Mouse (Mus musculus): ENCODE results near the gene Vwa7. TPM values are rescaled to one million over a fixed set of nuclear protein-coding genes. Genes with fewer than 3 reads are reported as not detected.

Vwa7 gene
- total RNA-seq, 2 experiments from 2014 or later = 7.8 to 14.4 TPM

DNA sequence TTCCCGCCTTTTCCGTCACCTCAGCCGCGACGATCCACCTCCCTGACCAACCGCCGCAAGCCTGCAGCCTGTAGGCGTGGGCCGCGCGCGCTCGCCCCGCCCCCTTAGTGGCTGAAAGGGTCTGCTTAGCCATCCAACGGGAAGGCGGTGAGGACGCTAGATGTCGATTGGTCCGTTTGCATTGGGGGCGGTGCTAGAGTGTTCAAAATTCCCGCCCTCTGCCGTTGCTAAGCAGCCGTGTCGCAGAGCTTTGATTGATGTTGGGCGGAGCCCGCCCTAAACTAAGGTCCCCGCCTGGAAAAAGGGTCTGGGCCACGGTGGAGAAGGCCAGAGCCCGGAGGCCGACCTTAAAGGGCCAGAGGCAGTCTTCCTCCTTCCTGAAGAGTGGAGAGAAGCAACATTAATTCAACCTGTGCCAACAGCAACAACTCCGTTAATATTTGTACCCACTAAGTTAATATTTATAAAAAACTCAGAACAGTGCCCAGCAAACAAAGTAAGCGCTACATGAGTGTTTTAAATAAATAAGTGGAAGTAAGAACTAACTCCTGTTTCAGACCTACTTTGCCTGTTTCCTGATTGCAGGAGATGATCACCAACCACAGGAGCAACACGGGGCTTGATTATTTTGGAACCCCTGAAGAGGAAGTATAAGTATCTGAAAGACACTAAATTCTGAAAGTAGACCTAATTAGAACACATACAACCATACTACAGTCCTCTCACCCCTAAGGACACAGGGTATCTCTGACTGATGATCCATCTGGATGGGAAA, 30.5 kb downstream of the Vwa7 start, which contains the start of gene Msh5:
Gene Msh5 (minus strand): TSS at position 65 of the 775 bp plus-strand sequence.
- no peak for TF ChIP-seq CTCF (IDR thresholded peaks at IDR 0.05)
- intact Hi-C loops (cut with DNase I) = no loop called here
- DNase-seq = peak; percentile 97

DNA sequence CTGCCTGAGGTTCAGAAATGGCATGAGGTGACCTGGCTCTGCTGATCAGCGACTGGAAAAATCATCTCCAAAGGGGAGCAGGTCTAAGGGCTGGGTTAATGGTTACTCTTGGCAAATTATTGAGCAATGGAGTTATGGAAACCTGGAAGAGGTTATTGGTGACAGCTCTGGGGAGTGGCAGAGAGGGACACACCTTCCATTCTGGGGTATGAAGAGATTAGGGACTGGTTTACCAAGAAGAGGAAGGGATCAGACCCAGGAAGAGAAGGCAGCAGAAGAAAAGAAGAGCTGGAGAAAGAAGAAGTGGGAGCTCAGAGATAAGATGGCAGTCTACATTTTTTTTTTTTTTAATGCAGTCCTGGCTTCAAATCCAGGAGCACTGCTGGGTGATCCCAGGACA, 31.3 kb downstream of the Vwa7 start:
- no peak for DNase-seq
- TF ChIP-seq CTCF (IDR thresholded peaks at IDR 0.05) = no peak
- intact Hi-C loops (cut with DNase I) = no loop called here
- peak overlapping the region; percentile 47 for H3K4me3 ChIP-seq
- peak overlapping the region; percentile 91 for H3K27ac ChIP-seq

More for the DNA sequence above, 30.5 kb downstream of the Vwa7 start, which contains the start of gene Msh5:
- H3K4me3 ChIP-seq = peak within 1 kb of the TSS; percentile 77
- peak within 1 kb of the TSS; percentile 91 for H3K27ac ChIP-seq

DNA sequence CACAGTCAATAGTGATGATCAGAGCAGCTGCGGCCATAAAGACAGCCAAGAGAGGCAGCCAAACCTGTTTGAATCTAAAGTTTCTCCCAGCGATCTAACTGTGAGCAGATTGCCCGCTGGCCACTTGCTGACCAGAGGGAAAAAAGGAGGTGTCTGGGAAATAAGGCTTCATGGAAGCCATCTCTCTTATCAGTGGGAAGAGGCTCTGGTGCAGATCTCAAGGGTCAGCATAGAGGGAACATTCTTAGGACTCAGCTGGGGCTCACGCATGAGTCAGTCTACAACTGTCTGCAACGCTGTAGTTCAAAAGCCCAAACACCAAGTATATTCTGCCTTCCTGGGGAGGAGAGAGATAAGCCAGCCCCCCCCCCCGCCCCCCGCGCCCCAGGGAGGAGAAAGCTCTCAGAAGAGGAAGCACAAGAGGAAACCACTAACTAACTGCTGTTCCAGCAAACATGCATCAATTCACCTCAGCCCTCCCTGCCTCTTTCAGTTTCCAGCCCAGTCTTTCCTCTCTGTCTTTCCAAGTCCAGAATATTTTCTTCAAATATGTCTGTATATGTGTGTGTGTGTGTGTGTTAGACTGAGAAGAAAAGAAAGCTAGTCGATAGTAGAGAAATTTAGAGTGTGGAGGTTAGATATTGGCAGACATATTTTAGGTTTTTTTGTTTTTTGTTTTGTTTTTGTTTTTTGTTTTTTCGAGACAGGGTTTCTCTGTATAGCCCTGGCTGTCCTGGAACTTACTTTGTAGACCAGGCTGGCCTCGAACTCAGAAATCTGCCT, 32.0 kb downstream of the Vwa7 start:
- TF ChIP-seq CTCF (IDR thresholded peaks at IDR 0.05) = no peak
- intact Hi-C loops (cut with DNase I) = no loop called here
- Histone ChIP-seq H3K27ac (peak overlapping the region; percentile 91), H3K4me3 (peak overlapping the region; percentile 47)
- DNase-seq = no peak

DNA sequence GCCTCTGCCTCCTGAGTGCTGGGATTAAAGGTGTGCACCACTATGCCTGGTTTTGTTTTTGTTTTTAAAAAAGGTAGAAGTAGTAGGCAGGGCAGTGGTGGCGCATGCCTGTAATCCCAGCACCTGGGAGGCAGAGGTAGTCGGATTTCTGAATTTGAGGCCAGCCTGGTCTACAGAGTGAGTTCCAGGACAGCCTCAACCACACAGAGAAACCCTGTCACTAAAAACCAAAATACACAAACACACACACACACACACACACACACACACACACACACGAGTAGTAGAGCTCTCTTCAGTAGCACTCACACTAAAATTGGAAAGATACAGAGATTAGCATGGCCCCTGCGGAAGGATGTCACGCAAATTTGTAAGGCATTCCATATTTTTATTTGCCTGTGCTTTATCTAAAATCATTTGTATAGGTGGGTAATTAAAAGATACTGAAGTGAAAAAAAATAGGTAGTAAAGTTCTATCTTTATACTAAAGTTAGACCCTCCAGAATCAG, 32.6 kb downstream of the Vwa7 start:
- intact Hi-C loops (cut with DNase I) = no loop called here
- TF ChIP-seq CTCF (IDR thresholded peaks at IDR 0.05) = no peak
- DNase-seq = no peak
- Histone ChIP-seq H3K27ac (peak overlapping the region; percentile 91), H3K4me3 (no peak overlapping the region)

DNA sequence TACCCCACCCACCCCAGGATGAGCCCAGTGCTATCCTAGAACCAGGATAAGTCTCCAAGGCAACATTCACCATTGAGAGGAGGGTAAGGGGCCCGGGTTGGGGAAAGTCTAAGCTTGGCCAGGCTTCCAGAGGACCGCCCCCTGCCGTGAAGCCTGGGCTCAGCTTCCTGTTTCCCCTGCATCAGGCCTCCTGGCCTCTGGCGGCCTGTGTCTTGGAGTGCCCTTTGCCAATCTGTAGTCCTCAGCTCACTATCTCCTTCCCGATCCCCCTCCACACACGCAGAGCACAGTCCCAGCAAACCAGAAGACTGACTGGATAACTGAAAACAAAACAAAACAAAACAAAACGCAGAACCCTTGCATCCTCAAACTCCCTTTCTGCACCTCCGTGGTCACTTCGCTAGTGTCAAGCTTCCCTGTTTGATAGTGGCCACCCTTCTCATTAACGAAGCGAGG, 33.2 kb downstream of the Vwa7 start, which contains the start of gene Clic1:
Gene Clic1 (plus strand): TSS at position 406 of the 456 bp plus-strand sequence.
- peak; percentile 61 for DNase-seq
- TF ChIP-seq CTCF (IDR thresholded peaks at IDR 0.05) = peak; percentile 13; the same call in 1 of the 2 replicates
- intact Hi-C loops (cut with DNase I) = no loop called here
- H3K27ac ChIP-seq = peak within 1 kb of the TSS; percentile 91
- peak within 1 kb of the TSS; percentile 82 for H3K4me3 ChIP-seq

DNA sequence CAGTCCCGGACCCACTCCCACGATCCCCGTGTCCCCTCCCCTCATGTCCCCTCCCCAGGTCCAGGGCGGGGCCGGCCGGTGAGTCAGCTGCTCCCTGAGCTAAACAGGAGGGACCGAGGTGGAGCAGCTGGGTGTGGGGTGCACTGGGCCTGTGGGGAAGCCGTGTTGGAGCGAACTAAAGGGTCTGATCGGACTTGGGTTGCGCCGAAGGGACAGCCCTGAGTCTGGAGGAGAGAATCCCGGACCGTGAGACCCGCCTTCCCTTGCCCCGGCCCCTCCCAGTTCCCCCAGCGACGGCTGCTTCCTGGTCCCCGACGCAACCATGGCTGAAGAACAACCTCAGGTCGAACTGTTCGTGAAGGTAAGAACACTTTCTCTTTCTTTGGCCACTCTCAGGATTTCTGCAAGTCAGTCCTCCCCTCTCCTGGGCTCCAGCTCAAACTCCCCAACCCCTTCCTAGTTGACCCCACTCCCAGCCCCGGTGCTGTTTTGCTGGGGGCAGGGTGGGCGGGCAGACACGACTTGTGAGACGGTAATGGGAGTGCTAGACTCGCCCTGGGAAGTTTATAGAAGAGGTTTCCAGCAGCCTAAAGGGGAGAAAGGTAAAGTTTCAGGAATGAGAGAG, 33.9 kb downstream of the Vwa7 start:
- intact Hi-C loops (cut with DNase I) = no loop called here
- no peak for TF ChIP-seq CTCF (IDR thresholded peaks at IDR 0.05)
- DNase-seq = peak; percentile 82
- Histone ChIP-seq H3K4me3 (peak overlapping the region; percentile 82), H3K27ac (peak overlapping the region; percentile 91)

DNA sequence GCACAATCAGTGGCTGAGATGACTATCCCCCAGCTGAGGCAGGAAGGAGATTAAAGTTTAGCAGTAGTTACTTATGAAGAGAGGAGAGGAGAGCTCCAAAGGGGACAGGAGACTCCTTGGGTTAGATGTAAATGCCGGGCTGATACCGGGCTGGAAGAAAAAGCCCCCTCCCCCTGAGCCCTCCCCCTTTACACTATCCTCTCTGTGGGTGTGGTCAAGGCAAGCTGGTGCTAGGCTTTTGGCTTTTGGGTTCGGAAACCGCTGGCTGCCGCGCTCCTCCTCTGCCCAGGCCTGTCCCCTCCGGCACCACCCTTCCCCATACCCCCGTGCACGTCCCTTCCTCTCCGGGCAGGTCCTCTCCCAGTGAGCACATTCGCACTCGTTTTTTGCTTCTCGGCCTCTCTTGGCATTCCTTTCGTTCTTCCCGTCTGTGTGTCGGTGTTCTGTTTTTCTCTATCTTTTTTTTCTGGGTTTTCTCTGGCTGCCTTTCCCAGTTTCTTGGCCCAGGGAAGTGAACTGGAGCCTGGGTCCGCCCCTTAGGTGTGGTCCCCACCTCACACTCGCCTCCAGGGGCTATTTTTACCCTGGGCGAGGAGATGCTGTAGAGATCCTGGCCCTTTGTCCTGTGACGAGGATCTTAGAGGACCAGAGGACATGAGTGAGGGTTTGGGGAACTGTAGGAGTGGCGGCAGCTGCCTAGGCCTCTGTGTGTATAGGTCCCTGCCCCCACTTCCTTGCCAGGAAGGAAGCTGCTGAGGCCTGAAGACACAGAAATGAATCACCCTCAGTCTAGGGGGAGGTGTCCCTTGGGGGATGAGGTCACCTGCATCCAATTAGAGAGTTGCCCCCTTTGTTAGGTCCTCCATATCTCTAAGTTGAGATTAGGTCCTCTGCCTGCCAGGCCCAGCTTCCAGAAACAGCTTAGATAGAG, 35.0 kb downstream of the Vwa7 start:
- TF ChIP-seq CTCF (IDR thresholded peaks at IDR 0.05) = no peak
- DNase-seq = peak; percentile 69
- H3K4me3 ChIP-seq = peak overlapping the region; percentile 82
- H3K27ac ChIP-seq = peak overlapping the region; percentile 91
- intact Hi-C loops (cut with DNase I) = no loop called here

DNA sequence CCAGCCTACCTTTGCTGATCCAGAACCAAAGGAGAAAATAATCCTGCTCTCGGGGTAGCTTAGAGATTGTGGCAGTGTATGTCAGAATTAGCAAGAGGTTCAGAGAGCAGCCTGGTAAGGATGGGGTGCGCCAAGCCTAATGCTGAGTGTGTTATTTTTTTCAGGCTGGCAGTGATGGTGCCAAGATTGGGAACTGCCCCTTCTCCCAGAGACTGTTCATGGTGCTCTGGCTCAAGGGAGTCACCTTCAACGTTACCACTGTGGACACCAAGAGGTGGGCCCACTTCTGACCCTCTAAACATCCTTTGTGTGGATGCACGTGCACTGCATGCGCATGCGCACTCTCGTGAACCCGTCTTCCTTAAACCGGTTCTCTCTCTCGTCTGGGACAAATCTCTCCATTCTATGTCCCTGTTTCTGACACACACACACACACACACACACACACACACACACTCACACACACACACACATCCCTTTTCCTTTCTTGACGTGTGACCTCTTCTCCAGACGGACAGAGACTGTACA, 36.0 kb downstream of the Vwa7 start:
- Histone ChIP-seq H3K4me3 (peak overlapping the region; percentile 82), H3K27ac (peak overlapping the region; percentile 91)
- DNase-seq = no peak
- TF ChIP-seq CTCF (IDR thresholded peaks at IDR 0.05) = no peak
- intact Hi-C loops (cut with DNase I) = no loop called here

DNA sequence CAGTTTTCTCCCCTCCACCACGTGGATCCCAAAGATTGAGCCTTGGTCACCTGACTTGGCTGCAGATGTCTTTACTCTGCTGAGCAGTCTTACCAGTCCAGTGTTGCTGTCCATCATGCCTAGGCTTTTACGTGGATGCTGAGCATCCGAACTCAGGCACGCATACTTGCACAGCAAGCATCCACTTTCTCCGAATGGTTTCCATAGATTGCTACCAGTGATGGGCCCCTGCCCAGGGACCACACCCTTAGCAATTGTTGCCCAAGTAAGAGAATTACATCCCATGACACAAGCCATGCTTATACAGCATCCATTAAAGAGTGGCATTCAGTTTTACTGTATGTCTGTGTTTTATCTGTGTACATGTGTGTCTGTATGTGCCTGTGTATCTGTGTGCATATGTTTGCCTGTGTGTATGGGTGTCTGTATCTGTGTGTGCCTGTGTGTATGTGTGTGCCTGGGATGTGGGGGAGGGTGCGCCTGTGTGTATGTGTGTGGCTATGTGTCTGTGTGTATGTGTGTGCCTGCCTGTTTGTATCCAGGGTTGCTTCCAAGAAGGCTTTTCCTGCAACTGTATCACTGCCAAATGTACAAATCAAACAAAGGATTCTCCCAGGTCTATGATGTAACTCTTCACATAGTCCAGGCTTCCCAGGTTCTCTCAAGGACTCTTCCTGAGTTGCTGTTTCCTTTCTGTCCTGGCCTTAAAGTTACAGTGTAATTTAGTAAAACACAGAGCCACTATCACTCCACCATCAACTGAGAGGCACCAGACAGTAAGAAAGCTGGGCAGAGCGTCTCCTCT, 39.5 kb downstream of the Vwa7 start:
- no peak for DNase-seq
- no peak overlapping the region for H3K4me3 ChIP-seq
- no peak overlapping the region for H3K27ac ChIP-seq
- intact Hi-C loops (cut with DNase I) = no loop called here
- no peak for TF ChIP-seq CTCF (IDR thresholded peaks at IDR 0.05)

DNA sequence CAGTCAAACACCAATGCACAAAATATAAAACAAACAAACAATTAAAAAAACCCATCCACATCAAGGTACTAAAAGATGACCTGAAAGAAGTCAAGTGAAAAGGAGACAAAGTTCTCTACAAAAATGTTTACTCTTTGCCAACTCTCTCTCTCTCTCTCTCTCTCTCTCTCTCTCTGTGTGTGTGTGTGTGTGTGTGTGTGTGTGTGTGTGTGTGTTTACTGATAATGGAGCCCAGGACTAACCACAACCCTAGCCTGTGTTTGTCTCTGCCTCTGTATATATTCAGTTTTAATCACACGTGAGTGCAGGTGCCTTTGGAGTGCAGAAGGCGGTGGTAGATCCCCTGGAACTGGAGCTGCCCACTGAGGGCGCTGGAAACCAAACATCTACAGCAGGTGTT, 40.7 kb downstream of the Vwa7 start:
- Histone ChIP-seq H3K27ac (no peak overlapping the region), H3K4me3 (no peak overlapping the region)
- intact Hi-C loops (cut with DNase I) = no loop called here
- no peak for DNase-seq
- no peak for TF ChIP-seq CTCF (IDR thresholded peaks at IDR 0.05)

Data from gastrocnemius, adult 2 months (tissue).